Mouse (Mus musculus): ENCODE results near the gene Hoxa4. TPM values are rescaled to one million over a fixed set of nuclear protein-coding genes. Genes with fewer than 3 reads are reported as not detected.

The Hoxa4 gene
- total RNA-seq (2014; fragmentation: Nextera tagmentation) (not detected in 2 replicates), total RNA-seq (2017) (not detected in 2 replicates), polyA plus RNA-seq (2012) (not detected in 2 replicates)

GRCm38 (mm10) chr6:52190906-52191810 lies at the start of gene Hoxa4:
TSS of gene Hoxa4 (minus strand) at chr6:52191753.
- DNase-seq (ENCODE audit: low spot score) = no peak
- peaks cover 10% of the 10 kb centered on the region for H3K9me3 ChIP-seq (replicated peaks)
- no peaks in the 10 kb centered on the region for H3K4me1 ChIP-seq (ENCODE audit: insufficient read depth, low read depth, low read length)
- H3K4me3 ChIP-seq (ENCODE audit: low read depth, low read length) = no peak within 1 kb of the TSS
- no peak for ATAC-seq (ENCODE audit: extremely low read depth, insufficient number of reproducible peaks, low FRiP score, poor library complexity, severe bottlenecking)
- H3K36me3 ChIP-seq (replicated peaks) = no peaks in the 10 kb centered on the region
- TF ChIP-seq GATA2 (IDR thresholded peaks at IDR 0.05; ENCODE audit: borderline replicate concordance, low read depth, low read length) (no peak), TAL1 (conservative IDR thresholded peaks at IDR 0.05; ENCODE audit: low read depth, low read length) (no peak), POLR2AphosphoS5 (IDR thresholded peaks at IDR 0.05; ENCODE audit: insufficient replicate concordance, low read depth, low read length) (no peak), CTCF (IDR thresholded peaks at IDR 0.05; ENCODE audit: low read depth, low read length) (no peak)
- H3K27me3 ChIP-seq (ENCODE audit: insufficient read depth, low read length) = no peaks in the 10 kb centered on the region

GRCm38 (mm10) chr6:52241001-52241621 lies 49.6 kb upstream of the Hoxa4 start:
- no peak overlapping the region for H3K4me3 ChIP-seq (ENCODE audit: low read depth, low read length)
- TF ChIP-seq CTCF (IDR thresholded peaks at IDR 0.05; ENCODE audit: low read depth, low read length) = no peak
- no peak for TF ChIP-seq GATA2 (IDR thresholded peaks at IDR 0.05; ENCODE audit: borderline replicate concordance, low read depth, low read length)
- no peak for TF ChIP-seq TAL1 (conservative IDR thresholded peaks at IDR 0.05; ENCODE audit: low read depth, low read length)
- TF ChIP-seq POLR2AphosphoS5 (IDR thresholded peaks at IDR 0.05; ENCODE audit: insufficient replicate concordance, low read depth, low read length) = no peak
- no peak for TF ChIP-seq GATA1 (IDR thresholded peaks at IDR 0.05; ENCODE audit: borderline replicate concordance, low read length)
- H3K4me1 ChIP-seq (ENCODE audit: insufficient read depth, low read depth, low read length) = no peaks in the 10 kb centered on the region
- no peaks in the 10 kb centered on the region for H3K9me3 ChIP-seq (replicated peaks)
- DNase-seq (ENCODE audit: low spot score) (no peak), ATAC-seq (ENCODE audit: extremely low read depth, insufficient number of reproducible peaks, low FRiP score, poor library complexity, severe bottlenecking) (no peak)
- H3K27me3 ChIP-seq (ENCODE audit: insufficient read depth, low read length) = peaks cover 27% of the 10 kb centered on the region
- H3K36me3 ChIP-seq (replicated peaks) = no peaks in the 10 kb centered on the region

GRCm38 (mm10) chr6:52240389-52241000 lies 48.9 kb upstream of the Hoxa4 start, which contains the start of gene Hoxa10:
TSS of gene Hoxa10 (minus strand) at chr6:52240854.
- Histone ChIP-seq H3K4me3 (ENCODE audit: low read depth, low read length) (no peak within 1 kb of the TSS), H3K4me1 (ENCODE audit: insufficient read depth, low read depth, low read length) (no peaks in the 10 kb centered on the region), H3K27me3 (ENCODE audit: insufficient read depth, low read length) (peaks cover 26% of the 10 kb centered on the region), H3K9me3 (replicated peaks) (no peaks in the 10 kb centered on the region), H3K36me3 (replicated peaks) (no peaks in the 10 kb centered on the region)
- TF ChIP-seq POLR2AphosphoS5 (IDR thresholded peaks at IDR 0.05; ENCODE audit: insufficient replicate concordance, low read depth, low read length) (no peak), GATA1 (IDR thresholded peaks at IDR 0.05; ENCODE audit: borderline replicate concordance, low read length) (no peak), TAL1 (conservative IDR thresholded peaks at IDR 0.05; ENCODE audit: low read depth, low read length) (no peak), CTCF (IDR thresholded peaks at IDR 0.05; ENCODE audit: low read depth, low read length) (no peak), GATA2 (IDR thresholded peaks at IDR 0.05; ENCODE audit: borderline replicate concordance, low read depth, low read length) (no peak)
- DNase-seq (ENCODE audit: low spot score) = no peak
- no peak for ATAC-seq (ENCODE audit: extremely low read depth, insufficient number of reproducible peaks, low FRiP score, poor library complexity, severe bottlenecking)

GRCm38 (mm10) chr6:52239625-52240388 lies 48.3 kb upstream of the Hoxa4 start:
- Histone ChIP-seq H3K9me3 (replicated peaks) (0 out of 2 replicates have a peak, but pooled peaks cover under 1% of the 10 kb centered on the region), H3K36me3 (replicated peaks) (no peaks in the 10 kb centered on the region), H3K27me3 (ENCODE audit: insufficient read depth, low read length) (peaks cover 22% of the 10 kb centered on the region), H3K4me1 (ENCODE audit: insufficient read depth, low read depth, low read length) (no peaks in the 10 kb centered on the region), H3K4me3 (ENCODE audit: low read depth, low read length) (no peak overlapping the region)
- ATAC-seq (ENCODE audit: extremely low read depth, insufficient number of reproducible peaks, low FRiP score, poor library complexity, severe bottlenecking) = no peak
- TF ChIP-seq GATA2 (IDR thresholded peaks at IDR 0.05; ENCODE audit: borderline replicate concordance, low read depth, low read length) (no peak), GATA1 (IDR thresholded peaks at IDR 0.05; ENCODE audit: borderline replicate concordance, low read length) (no peak), CTCF (IDR thresholded peaks at IDR 0.05; ENCODE audit: low read depth, low read length) (no peak), TAL1 (conservative IDR thresholded peaks at IDR 0.05; ENCODE audit: low read depth, low read length) (no peak), POLR2AphosphoS5 (IDR thresholded peaks at IDR 0.05; ENCODE audit: insufficient replicate concordance, low read depth, low read length) (no peak)
- no peak for DNase-seq (ENCODE audit: low spot score)

GRCm38 (mm10) chr6:52238976-52239375 lies 47.4 kb upstream of the Hoxa4 start:
- no peak overlapping the region for H3K4me3 ChIP-seq (ENCODE audit: low read depth, low read length)
- DNase-seq (ENCODE audit: low spot score) = no peak
- H3K9me3 ChIP-seq (replicated peaks) = peaks cover 8% of the 10 kb centered on the region
- ATAC-seq (ENCODE audit: extremely low read depth, insufficient number of reproducible peaks, low FRiP score, poor library complexity, severe bottlenecking) = no peak
- H3K36me3 ChIP-seq (replicated peaks) = no peaks in the 10 kb centered on the region
- no peaks in the 10 kb centered on the region for H3K4me1 ChIP-seq (ENCODE audit: insufficient read depth, low read depth, low read length)
- no peak for TF ChIP-seq GATA2 (IDR thresholded peaks at IDR 0.05; ENCODE audit: borderline replicate concordance, low read depth, low read length)
- TF ChIP-seq GATA1 (IDR thresholded peaks at IDR 0.05; ENCODE audit: borderline replicate concordance, low read length) = no peak
- no peak for TF ChIP-seq TAL1 (conservative IDR thresholded peaks at IDR 0.05; ENCODE audit: low read depth, low read length)
- no peak for TF ChIP-seq CTCF (IDR thresholded peaks at IDR 0.05; ENCODE audit: low read depth, low read length)
- no peak for TF ChIP-seq POLR2AphosphoS5 (IDR thresholded peaks at IDR 0.05; ENCODE audit: insufficient replicate concordance, low read depth, low read length)
- peaks cover 27% of the 10 kb centered on the region for H3K27me3 ChIP-seq (ENCODE audit: insufficient read depth, low read length)

Measured in G1E (cell line).